Mouse (Mus musculus) testis, adult 2 months (tissue): ENCODE measurements around the gene 1810046K07Rik.

Experiments
- CTCF ChIP-seq: fragments of 200-500 bp; IDR thresholded peaks from 2 replicates; pipeline ENCODE4 v1.5.1; 2012; ENCODE audit warnings: low read depth, mild to moderate bottlenecking, inconsistent platforms, low read length, moderate library complexity; ENCODE audit not compliant: control insufficient read depth, insufficient read depth, insufficient replicate concordance
- POLR2A ChIP-seq: fragments of 200-500 bp; IDR thresholded peaks from 2 replicates; pipeline ENCODE4 v1.6.1; 2012; ENCODE audit warnings: low read depth, mild to moderate bottlenecking, inconsistent platforms, low read length, moderate library complexity; ENCODE audit not compliant: control insufficient read depth

DNA sequence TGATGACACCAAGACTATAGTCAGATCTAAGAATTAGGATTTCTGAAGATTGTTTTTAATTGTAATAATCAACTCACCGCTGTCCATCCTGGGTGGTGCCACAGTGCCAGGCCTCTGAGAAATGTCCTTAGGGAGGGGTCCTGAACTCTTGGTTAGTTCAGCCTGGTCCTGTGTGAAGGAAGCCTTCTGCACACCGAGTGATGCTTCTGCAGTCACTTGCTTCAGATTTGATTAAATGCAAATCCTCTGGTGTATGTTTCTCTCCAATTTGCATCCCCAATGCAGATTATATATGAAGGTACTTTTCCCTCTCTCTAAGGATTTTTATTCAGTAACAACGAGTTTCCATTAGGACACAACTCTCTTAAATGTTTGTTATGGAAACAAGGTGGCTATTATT is at the start of gene 1810046K07Rik:
- TF ChIP-seq CTCF (no peak), POLR2A (no peak)
